Mouse (Mus musculus): ENCODE results near the gene Ltbp1.
A peak's percentile ranks its signal among the peaks of the same experiment; 100 is the strongest.

The Ltbp1 gene

DNA sequence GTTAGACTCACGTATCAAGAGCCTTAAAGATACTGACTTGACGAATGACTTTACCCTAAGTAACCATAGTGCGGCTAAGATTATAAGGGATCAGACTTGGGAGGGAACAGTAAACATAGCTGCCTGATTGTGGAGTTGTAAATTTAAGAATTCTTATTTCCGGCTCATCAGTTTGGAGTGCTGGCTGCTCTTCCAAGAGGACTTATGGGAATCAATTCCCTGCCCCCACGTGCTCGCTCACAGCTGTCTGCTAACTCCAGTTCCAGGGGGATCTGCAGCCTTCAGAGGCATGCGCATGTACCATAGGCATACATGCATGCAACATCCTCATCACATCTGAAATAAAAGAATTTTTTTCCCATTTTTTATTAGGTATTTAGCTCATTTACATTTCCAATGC lies 61.0 kb downstream of the Ltbp1 start:
- DNase-seq (ENCODE audit: low spot score in 2 of 2): no peak

DNA sequence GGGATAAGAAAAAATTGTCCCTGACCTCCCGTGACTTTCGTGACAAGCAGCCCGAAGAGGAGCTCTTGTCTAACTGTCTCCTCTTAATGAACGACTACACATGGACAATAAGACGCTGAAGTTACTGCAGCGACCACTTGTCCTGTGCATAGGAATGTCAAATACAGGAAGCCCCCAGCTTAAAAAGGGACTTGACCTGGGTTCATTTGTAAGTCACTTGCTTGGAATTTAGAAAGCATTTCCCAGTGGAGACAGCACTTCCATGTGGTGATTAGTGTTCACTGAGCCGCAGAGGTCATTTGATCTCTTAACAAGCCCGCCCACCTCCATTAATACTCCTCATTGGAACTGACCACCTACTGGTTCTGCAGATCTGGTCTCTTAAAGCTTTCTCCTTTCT lies 61.9 kb downstream of the Ltbp1 start:
- DNase-seq (ENCODE audit: low spot score in 2 of 2): no peak

- no peak for DNase-seq (ENCODE audit: low spot score in 2 of 2)
Observed at GRCm38 (mm10) chr17:75069232-75069631, 63.9 kb downstream of the Ltbp1 start.

DNA sequence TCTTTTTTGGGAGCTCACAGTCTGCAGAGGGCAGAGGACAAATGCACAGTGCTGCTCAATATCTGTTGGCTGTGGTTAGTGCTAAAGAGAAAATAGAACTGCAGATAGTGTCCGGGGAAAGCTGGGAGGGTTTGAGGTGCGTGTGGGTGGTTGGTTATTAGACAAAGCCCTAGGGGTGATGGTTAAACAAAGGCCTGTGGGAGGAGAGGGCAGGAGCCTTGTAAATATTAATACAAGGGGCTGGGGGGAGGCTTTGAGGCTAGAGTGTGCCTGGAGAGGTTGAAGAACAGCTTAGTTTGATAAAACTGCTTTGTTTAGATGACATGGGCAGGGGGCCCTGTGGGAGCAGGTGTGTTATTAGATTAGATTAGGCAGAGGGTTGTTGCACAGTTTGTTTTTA lies 65.8 kb downstream of the Ltbp1 start:
- no peak for DNase-seq (ENCODE audit: low spot score in 2 of 2)

DNA sequence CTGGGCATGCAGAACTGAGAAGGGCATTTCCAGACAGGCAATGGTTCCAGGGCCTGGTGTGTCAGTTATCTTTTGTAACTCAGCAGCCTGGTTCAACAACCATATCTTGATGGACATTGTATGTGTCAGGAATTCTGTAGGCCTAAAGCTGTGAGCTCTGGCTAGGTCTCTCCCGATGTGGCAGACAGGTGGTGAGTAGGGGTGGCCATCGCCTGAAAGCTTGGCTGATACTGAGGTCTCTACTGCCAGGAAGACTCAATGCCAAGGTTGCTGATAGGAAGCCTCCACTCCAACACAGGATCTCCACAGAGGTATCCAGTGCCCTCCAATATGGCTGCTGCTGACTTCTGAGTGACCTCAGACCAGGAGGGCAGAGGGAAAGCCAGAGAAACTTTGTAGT lies 66.4 kb downstream of the Ltbp1 start:
- DNase-seq (ENCODE audit: low spot score in 2 of 2): no peak

DNA sequence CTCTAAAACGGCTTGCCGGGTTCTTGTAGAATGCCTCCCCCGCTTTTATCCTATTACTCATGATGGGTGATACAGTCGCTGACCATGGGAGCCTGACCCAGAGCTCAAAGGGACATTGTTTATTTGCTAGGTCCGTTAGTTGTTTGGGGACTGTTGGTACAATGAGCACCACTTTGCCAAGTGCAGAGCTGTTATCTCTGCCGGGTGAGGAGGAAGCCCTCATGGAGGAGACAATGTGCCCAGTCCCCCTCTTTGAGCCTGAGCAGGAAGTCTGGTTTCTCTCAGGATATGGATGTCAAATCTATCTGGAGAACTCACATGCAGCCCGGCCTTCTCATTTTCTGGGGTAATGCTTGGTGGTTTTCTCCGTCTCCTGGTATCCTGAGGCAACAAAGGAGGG lies 68.5 kb downstream of the Ltbp1 start:
- no peak for DNase-seq (ENCODE audit: low spot score in 2 of 2)

- DNase-seq (ENCODE audit: low spot score in 2 of 2): peak in 1 of 2 experiments; percentile 24
Observed at GRCm38 (mm10) chr17:75074978-75075699, 69.8 kb downstream of the Ltbp1 start.

GRCm38 (mm10) chr17:75081401-75081800 lies 76.0 kb downstream of the Ltbp1 start:
- no peak for DNase-seq (ENCODE audit: low spot score in 2 of 2)

DNA sequence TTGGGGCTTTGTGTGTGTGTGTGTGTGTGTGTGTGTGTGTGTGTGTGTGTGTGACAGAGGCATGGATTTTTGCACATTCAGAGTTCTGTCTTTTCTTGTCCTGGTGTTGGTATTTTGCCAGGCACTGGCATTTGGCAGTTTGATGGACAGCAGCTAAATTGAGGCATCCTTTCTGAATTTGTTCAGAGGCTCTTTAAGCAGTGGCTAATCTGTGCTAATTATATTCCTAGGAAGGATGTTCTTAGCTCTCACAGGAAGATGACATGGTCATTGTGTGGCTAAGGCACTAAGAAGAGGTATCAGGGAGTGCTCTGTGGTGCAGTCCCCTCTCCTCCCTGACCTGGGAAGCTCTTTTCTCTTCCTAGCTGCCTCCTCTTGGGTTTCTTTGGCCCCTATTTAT lies 77.1 kb downstream of the Ltbp1 start:
- DNase-seq (ENCODE audit: low spot score in 2 of 2): no peak

- DNase-seq (ENCODE audit: low spot score in 2 of 2): no peak
Observed at GRCm38 (mm10) chr17:75087296-75087941, 82.1 kb downstream of the Ltbp1 start.

DNA sequence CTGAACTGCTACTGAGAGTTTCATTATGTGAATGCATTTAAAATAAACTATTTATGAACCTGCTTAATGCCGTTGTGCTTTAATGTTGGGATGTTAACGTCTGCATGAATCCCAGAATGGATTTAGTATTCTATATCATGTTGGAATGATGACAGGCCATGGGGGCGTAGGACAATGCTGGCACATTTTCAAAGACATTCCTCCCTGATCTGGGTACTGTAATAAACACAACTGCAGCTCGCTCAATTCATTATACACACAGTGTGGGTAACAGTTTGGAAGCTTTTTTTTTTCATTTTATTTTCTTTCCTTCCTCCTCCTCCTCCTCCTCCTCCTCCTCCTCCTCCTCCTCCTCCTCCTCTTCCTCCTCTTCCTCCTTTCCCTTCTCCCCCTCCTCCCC lies 82.9 kb downstream of the Ltbp1 start:
- DNase-seq (ENCODE audit: low spot score in 2 of 2): no peak

DNA sequence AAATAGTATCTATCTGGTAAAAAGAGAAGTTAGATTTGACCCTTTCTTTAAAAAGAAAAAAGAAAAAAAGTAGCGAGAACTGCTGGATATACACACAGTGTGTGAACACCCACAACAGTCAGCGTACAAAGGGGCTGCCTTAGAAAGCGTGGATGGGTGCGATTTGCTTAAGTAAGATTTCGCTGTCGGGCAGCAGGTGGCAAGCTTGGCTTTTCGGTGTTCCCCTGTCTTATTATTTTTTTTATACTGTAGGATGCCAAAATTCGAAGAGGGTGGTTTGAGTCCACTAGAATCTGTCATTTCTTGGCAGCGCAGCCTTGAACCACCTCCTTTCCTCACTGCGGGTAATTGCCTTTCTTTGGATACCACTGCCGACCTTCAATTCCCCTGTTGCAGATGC lies 83.4 kb downstream of the Ltbp1 start:
- DNase-seq (ENCODE audit: low spot score in 2 of 2): no peak

- DNase-seq (ENCODE audit: low spot score in 2 of 2): no peak
Observed at GRCm38 (mm10) chr17:75090556-75090955, 85.2 kb downstream of the Ltbp1 start.

DNA sequence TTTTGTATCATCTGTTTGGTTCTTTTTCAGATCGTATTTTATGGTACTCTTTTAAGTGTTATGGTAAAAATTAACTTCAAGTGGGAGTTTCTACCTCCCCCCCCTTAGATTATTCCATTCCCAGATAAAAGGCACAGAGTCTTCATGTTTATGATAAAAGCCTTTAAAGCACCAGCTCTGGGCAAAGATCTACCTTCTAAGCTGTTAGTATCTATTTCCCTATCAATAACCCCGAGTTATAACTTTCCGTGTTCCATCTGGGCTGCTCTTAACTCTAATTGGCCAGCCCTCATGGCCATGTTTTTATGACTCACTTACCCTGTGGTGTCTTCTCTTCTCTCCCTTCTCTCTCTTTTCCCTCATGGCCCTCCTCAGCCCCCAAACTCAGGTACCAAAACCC lies 88.2 kb downstream of the Ltbp1 start:
- DNase-seq (ENCODE audit: low spot score in 2 of 2): no peak

- no peak for DNase-seq (ENCODE audit: low spot score in 2 of 2)
Observed at GRCm38 (mm10) chr17:75094591-75094990, 89.2 kb downstream of the Ltbp1 start.

DNA sequence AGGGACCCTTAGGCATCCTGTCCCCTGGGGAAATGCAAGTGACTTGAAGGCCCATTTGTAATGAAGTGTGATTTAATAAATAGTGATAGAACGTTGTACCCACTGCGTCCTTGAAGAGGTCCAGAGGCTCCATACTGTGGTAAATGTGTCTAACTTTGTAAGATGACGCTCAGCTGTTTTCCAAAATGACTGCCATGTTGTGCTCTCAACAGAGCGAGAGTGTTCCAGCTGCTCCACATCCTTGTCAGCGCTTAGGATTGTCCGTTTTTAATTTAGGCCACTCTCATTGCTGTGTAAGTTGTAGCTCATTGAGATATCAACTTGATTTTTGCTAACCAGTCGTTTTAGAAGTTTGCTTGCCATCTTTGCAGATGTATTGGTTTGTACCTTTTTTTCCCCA lies 91.4 kb downstream of the Ltbp1 start:
- no peak for DNase-seq (ENCODE audit: low spot score in 2 of 2)

GRCm38 (mm10) chr17:75097367-75097766 lies 92.0 kb downstream of the Ltbp1 start:
- DNase-seq (ENCODE audit: low spot score in 2 of 2): no peak

GRCm38 (mm10) chr17:75101215-75101614 lies 95.8 kb downstream of the Ltbp1 start:
- DNase-seq (ENCODE audit: low spot score in 2 of 2): no peak

- no peak for DNase-seq (ENCODE audit: low spot score in 2 of 2)
Observed at GRCm38 (mm10) chr17:75101994-75102393, 96.6 kb downstream of the Ltbp1 start.

- DNase-seq (ENCODE audit: low spot score in 2 of 2): no peak
Observed at GRCm38 (mm10) chr17:75107412-75107811, 102.0 kb downstream of the Ltbp1 start.

GRCm38 (mm10) chr17:75107879-75108278 lies 102.5 kb downstream of the Ltbp1 start:
- DNase-seq (ENCODE audit: low spot score in 2 of 2): no peak

GRCm38 (mm10) chr17:75109081-75109716 lies 103.8 kb downstream of the Ltbp1 start:
- no peak for DNase-seq (ENCODE audit: low spot score in 2 of 2)

Data from spleen, postnatal 4 days (tissue).